Mouse (Mus musculus) liver, postnatal 0 days (tissue): ENCODE results near the gene Lrrfip1.

Source experiments
- CTCF ChIP-seq: sonication (generic); IDR thresholded peaks from 2 replicates; pipeline ENCODE4 v1.5.1; 2016; ENCODE audit warnings: antibody characterized with exemption, low read depth
- EP300 ChIP-seq: IDR thresholded peaks from 2 replicates; pipeline ENCODE4 v1.6.1; 2016; ENCODE audit warnings: antibody characterized with exemption, low read depth, mild to moderate bottlenecking

- TF ChIP-seq CTCF: no peak
- TF ChIP-seq EP300: no peak
Observed at GRCm38 (mm10) chr1:91015571-91015970, 17.0 kb downstream of the Lrrfip1 start.
